Mouse (Mus musculus) heart, embryonic 12.5 days (tissue): ENCODE measurements around the gene Mertk. TPM values are rescaled to one million over a fixed set of nuclear protein-coding genes. Genes with fewer than 3 reads are reported as not detected.
A peak's percentile ranks its signal among the peaks of the same experiment; 100 is the strongest.
"Not testable (repeated sequence)": the region's sequence is repeated elsewhere in the genome, so short reads cannot be mapped to it uniquely, and the experiment has no call there.

Source experiments
- ATAC-seq: fragments of 200-750 bp; cut with Nextera tagmentation; 2 replicates; pipeline ENCODE4 v1.8.0; 2017; ENCODE audit warnings: moderate TSS enrichment, moderate library complexity; ENCODE audit not compliant: insufficient number of reproducible peaks, low FRiP score
- H3K27ac ChIP-seq: fragments of 300-500 bp; sonication (generic); 2 replicates; pipeline ENCODE4 v1.5.1; 2016; ENCODE audit warnings: mild to moderate bottlenecking, moderate library complexity; ENCODE audit not compliant: poor library complexity, severe bottlenecking
- H3K27me3 ChIP-seq: fragments of 300-500 bp; sonication (generic); replicated peaks from 2 replicates; pipeline ENCODE4 v1.6.1; 2016; ENCODE audit warnings: mild to moderate bottlenecking, moderate library complexity
- H3K36me3 ChIP-seq: fragments of 300-500 bp; sonication (generic); 2 replicates; pipeline ENCODE4 v1.6.1; 2016; ENCODE audit warnings: mild to moderate bottlenecking, moderate library complexity
- H3K4me1 ChIP-seq: fragments of 300-500 bp; sonication (generic); replicated peaks from 2 replicates; pipeline ENCODE4 v1.6.1; 2016; ENCODE audit warnings: mild to moderate bottlenecking
- H3K4me2 ChIP-seq: fragments of 300-500 bp; sonication (generic); 2 replicates; pipeline ENCODE4 v1.6.1; 2016; ENCODE audit warnings: mild to moderate bottlenecking, moderate library complexity
- H3K4me3 ChIP-seq: fragments of 300-500 bp; sonication (generic); 2 replicates; pipeline ENCODE4 v1.5.1; 2016; ENCODE audit warnings: mild to moderate bottlenecking
- H3K9ac ChIP-seq: fragments of 300-500 bp; sonication (generic); 2 replicates; pipeline ENCODE4 v1.6.1; 2016; ENCODE audit warnings: mild to moderate bottlenecking, moderate library complexity
- H3K9me3 ChIP-seq: fragments of 300-500 bp; sonication (generic); replicated peaks from 2 replicates; pipeline ENCODE4 v1.6.1; 2016; ENCODE audit warnings: mild to moderate bottlenecking, moderate library complexity
- WGBS: fragments of 180-500 bp; shearing (Covaris S2); methylation state at CpG from one replicate; pipeline ENCODE4 v1.1.7; 2016; 5-methylcytosine and 5-hydroxymethylcytosine counted together
- polyA plus RNA-seq: library from polyadenylated mRNA; unstranded; fragments of >200 nt; fragmentation: Nextera tagmentation; extraction: Ambion mirVana; gene quantifications from 2 replicates; pipeline ENCODE4 v1.2.1, GENCODE M21; 2016

Mertk gene
- polyA plus RNA-seq: 5.0 and 6.0 TPM in 2 replicates

DNA sequence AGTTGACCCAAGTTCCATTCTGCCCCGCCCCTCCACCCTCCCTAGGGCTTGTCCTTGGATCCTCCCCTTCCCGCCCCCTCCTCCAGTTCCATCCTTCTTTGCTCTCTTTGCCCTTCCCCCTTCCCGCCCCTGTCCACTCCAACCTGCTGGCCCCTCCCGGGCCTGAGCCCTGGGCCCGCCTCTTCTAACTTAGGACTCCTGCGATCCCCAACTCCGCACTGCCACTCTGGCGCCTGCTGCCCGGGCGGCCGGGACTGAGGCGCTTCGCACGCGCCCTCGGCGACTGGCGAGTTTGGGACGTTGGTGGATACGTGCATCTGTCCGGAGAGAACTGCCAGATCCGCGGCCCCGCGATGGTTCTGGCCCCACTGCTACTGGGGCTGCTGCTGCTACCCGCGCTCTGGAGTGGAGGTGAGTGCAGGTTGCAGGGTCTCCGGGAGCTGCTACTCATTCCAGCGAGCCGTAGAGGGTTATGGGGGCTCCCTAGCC lies at the start of gene Mertk:
Mertk (plus strand) TSS at position 264 of the 489 bp plus-strand sequence.
- WGBS: 1% methylated on average over 30 of the region's 30 CpGs
- Histone ChIP-seq H3K9me3 (no peaks in the 10 kb centered on the region), H3K36me3 (no peaks in the 10 kb centered on the region), H3K27ac (peak within 1 kb of the TSS; percentile 85), H3K9ac (peak within 1 kb of the TSS; percentile 79), H3K4me3 (peak within 1 kb of the TSS; percentile 66), H3K4me1 (peaks cover 9% of the 10 kb centered on the region), H3K27me3 (no peaks in the 10 kb centered on the region), H3K4me2 (peak within 1 kb of the TSS; percentile 78)
- peak; percentile 96 for ATAC-seq

DNA sequence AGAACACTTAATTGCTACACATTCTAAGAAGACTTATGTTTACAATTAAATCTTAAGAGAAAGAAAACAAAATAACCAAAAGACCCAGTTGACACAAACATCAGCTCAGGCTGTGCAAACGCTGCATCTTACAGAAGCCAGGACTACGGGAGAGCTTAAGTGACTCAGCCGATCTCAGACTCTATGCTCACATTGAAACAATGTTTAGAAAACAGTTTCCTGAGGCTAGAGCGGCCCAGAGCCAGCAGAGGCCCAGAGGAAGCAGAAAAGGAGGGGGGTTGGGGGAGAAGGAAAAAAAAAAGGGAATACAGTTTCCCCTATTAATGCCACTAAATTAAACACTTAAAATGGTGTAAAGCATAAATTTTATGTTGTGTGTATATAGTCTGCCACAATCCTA lies 18.1 kb upstream of the Mertk start:
- H3K9ac ChIP-seq: no peak overlapping the region
- H3K36me3 ChIP-seq: peaks cover 60% of the 10 kb centered on the region

DNA sequence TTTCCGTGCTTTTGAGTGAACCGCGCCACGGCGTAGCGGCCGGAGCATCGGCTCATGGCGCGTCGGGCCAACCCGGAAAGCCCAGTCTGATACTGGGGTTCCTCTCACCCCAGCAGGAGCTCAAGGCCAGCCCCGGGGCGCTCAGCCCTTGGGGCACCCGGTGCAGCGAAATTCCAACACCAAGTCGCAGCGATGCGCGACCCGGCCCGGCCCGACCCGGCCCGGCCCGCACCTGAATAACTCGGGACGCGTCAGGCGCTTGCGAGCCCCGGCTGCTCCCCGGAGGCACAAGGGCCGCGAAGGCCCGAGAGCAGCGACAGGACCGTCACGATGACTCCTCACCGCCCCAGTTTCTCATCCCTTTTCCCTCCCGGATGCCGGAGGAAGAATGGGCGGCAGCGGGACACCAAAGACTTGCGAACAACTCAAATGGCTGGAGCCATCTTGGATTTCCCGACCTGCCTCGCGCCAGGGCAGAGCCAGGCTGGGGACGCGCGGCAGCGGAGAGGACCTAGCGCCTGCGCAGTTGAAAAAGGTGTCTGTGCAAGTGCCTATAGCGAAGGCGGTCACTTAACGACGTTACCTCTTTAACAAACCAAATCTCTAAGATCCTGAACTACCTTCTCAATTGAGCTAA lies 11.7 kb upstream of the Mertk start, which contains the start of gene Anapc1:
Anapc1 (minus strand) TSS at position 471 of the 637 bp plus-strand sequence.
- H3K4me1 ChIP-seq: peaks cover 7% of the 10 kb centered on the region
- under 1% methylated on average over 58 of the region's 58 CpGs for WGBS
- H3K9me3 ChIP-seq: no peaks in the 10 kb centered on the region
- peak; percentile 92 for ATAC-seq
- H3K4me2 ChIP-seq: peak within 1 kb of the TSS; percentile 62
- no peaks in the 10 kb centered on the region for H3K27me3 ChIP-seq
- H3K27ac ChIP-seq: peak within 1 kb of the TSS; percentile 87
- peaks cover 22% of the 10 kb centered on the region for H3K36me3 ChIP-seq
- peak within 1 kb of the TSS; percentile 96 for H3K4me3 ChIP-seq
- H3K9ac ChIP-seq: peak within 1 kb of the TSS; percentile 99

More for the DNA sequence above, 18.1 kb upstream of the Mertk start:
- Histone ChIP-seq H3K9me3 (no peaks in the 10 kb centered on the region), H3K4me3 (no peak overlapping the region), H3K27me3 (no peaks in the 10 kb centered on the region), H3K27ac (no peak overlapping the region), H3K4me2 (no peak overlapping the region), H3K4me1 (peaks cover 17% of the 10 kb centered on the region)
- 61% methylated on average over 4 of the region's 4 CpGs for WGBS
- ATAC-seq: no peak

DNA sequence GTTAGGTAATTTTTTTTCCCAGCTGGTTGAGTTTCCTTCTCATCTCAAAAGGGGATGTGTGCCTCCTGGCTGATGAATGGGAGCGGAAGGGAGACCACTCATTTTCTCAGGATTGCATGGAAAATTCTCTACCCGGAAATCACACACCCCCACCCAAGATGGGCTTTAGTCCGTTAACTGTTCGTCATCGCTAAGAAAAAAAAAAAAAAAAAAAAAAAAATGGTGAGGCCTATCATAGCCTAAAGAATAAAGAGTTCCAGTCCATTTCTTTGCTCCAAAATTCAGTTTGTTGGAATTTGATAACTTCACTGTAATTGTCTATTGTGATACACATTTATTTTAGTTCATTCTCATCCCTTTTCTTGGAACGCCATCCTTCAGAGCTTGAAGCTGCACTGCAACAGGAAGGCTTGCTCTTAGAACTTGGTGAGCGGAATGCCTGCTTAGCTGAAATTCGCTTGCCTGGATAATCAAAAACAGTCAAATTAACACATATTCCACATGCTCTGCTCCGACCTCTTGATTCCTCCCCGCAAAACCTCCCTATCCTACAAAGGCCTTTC lies 11.1 kb upstream of the Mertk start:
- 47% methylated on average over 10 of the region's 10 CpGs for WGBS
- peak; percentile 68 for ATAC-seq
- peak overlapping the region; percentile 87 for H3K27ac ChIP-seq
- H3K9ac ChIP-seq: peak overlapping the region; percentile 99; the same call in 1 of the 2 replicates
- peaks cover 18% of the 10 kb centered on the region for H3K36me3 ChIP-seq
- peak overlapping the region; percentile 96 for H3K4me3 ChIP-seq
- no peaks in the 10 kb centered on the region for H3K9me3 ChIP-seq
- H3K4me1 ChIP-seq: peaks cover 7% of the 10 kb centered on the region
- peak overlapping the region; percentile 62 for H3K4me2 ChIP-seq
- no peaks in the 10 kb centered on the region for H3K27me3 ChIP-seq

DNA sequence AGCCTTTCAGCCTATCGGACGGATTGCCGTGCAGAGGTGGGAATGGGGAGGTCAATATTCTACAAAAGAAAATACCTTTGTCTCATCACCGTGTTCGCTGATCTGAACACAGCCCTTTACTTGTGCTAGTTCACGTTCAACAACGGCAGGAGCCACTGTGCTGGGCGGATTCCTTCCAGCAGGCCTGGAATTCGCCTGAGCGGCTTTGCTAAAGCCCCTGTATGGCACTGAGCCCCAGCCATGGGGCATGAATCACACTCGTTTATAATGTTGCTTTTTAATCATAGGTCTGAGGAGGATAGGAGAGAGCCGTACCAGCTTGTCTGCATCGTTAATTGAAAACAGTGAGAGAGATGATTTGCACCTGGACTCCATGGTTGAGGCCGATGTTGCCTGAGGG lies 6.4 kb upstream of the Mertk start:
- Histone ChIP-seq H3K4me3 (no peak overlapping the region), H3K27ac (no peak overlapping the region), H3K36me3 (no peaks in the 10 kb centered on the region), H3K9me3 (no peaks in the 10 kb centered on the region), H3K9ac (no peak overlapping the region), H3K27me3 (no peaks in the 10 kb centered on the region), H3K4me1 (peaks cover 4% of the 10 kb centered on the region), H3K4me2 (no peak overlapping the region)
- WGBS: 69% methylated on average over 14 of the region's 14 CpGs
- no peak for ATAC-seq

DNA sequence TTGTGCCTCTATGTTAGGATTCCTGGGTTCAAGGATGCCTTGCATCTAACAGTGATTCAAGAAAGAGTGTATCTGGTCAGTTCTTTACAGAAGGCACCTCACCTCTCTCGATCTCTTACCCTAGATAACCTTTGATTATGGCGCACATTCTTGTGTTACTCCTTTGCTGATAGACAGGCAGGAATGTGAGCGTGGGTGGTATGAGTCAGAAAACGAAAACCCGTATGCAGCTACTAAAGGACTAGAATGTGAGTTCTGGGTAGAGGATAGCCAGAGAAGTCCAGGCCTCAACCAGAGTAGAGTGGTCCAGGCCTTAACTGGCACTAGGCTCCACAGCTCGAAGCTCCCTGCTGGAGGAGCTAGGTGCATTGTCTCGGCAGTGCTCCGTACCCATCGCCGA lies 6.0 kb upstream of the Mertk start:
- Histone ChIP-seq H3K27ac (no peak overlapping the region), H3K27me3 (no peaks in the 10 kb centered on the region), H3K9ac (no peak overlapping the region), H3K4me2 (no peak overlapping the region), H3K36me3 (no peaks in the 10 kb centered on the region), H3K4me1 (peaks cover 6% of the 10 kb centered on the region), H3K9me3 (no peaks in the 10 kb centered on the region), H3K4me3 (no peak overlapping the region)
- ATAC-seq: no peak
- WGBS: 67% methylated on average over 10 of the region's 10 CpGs

DNA sequence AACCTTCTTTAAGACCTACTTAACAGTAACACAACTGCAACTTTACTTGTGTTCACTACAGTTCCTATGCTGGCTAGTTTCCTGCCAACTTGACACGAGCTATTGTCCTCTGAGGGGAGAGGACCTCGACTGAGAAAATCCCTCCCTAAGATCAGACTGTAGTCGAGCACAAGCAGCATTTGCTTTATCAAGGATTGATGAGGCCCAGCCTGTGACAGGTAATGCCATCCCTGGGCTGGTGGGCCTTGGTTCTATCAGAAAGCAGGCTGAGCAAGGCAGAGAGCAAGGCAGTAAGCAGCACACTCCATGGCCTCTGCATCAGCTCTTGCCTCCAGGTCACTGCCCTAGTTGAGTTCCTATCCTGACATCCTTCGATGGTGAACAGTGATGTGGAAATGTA lies 5.5 kb upstream of the Mertk start:
- no peaks in the 10 kb centered on the region for H3K9me3 ChIP-seq
- no peak overlapping the region for H3K27ac ChIP-seq
- WGBS: 60% methylated on average over 4 of the region's 4 CpGs
- H3K27me3 ChIP-seq: no peaks in the 10 kb centered on the region
- H3K4me1 ChIP-seq: peaks cover 9% of the 10 kb centered on the region
- no peak for ATAC-seq
- no peaks in the 10 kb centered on the region for H3K36me3 ChIP-seq
- H3K4me2 ChIP-seq: no peak overlapping the region
- no peak overlapping the region for H3K4me3 ChIP-seq
- no peak overlapping the region for H3K9ac ChIP-seq

DNA sequence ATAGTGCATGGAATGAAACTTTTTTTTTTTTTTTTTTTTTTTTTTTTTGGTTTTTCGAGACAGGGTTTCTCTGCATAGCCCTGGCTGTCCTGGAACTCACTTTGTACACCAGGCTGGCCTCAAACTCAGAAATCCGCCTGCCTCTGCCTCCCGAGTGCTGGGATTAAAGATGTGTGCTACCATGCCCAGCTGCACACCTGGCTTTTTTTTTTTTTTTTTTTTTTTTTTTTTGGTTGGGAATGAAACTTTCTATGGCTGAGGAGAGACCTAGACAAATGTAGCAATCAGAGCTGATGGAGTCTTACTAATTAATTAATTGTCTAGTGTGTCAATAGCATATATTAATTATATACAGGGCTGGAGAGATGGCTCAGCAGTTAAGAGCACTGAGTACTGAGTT lies 4.9 kb upstream of the Mertk start:
- H3K27ac ChIP-seq, H3K4me1 ChIP-seq, H3K4me3 ChIP-seq, H3K4me2 ChIP-seq, H3K9me3 ChIP-seq, H3K9ac ChIP-seq, H3K36me3 ChIP-seq, H3K27me3 ChIP-seq, ATAC-seq: not testable (repeated sequence)
- 85% methylated on average over 2 of the region's 3 CpGs for WGBS

DNA sequence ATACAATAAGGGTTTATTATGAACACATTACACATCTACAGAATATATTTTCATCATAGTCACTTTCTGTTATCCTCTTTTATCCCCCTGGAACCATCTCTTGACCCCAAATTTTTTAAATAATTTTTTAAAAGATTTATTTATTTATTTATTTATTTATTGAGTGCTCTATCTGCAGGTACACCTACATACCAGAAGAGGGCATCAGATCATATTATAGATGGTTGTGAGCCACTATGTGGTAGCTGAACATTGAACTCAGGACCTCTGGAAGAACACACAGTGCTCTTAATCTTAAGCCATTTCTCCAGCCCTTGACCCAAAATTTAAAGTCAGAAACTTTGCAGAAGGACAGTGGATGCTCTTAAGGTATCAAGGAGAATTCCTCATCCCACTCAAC lies 4.2 kb upstream of the Mertk start:
- H3K9me3 ChIP-seq: no peaks in the 10 kb centered on the region
- no peaks in the 10 kb centered on the region for H3K27me3 ChIP-seq
- no peak overlapping the region for H3K9ac ChIP-seq
- H3K27ac ChIP-seq: no peak overlapping the region
- H3K36me3 ChIP-seq: no peaks in the 10 kb centered on the region
- peaks cover 9% of the 10 kb centered on the region for H3K4me1 ChIP-seq
- no peak overlapping the region for H3K4me2 ChIP-seq
- no peak overlapping the region for H3K4me3 ChIP-seq
- ATAC-seq: no peak

DNA sequence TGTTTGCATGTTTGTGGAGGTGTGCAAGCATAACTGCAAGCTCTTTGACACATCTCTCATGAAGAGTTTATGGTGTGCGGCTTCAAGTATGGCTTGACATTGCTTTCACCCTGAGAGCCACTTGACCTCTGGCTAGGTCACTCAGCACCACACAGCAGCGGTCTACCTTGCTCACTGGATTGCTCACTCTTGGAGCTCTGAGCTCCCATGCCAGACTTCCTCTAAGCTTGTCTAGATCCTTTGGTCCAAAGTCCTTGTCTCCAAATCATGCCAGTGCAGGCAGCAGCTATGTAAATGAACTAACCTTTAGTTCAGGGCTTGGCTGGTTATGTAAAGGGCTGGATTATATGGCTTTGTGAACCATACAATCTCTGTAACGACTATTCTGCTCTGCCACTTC lies 2.3 kb upstream of the Mertk start:
- Histone ChIP-seq H3K4me3 (no peak overlapping the region), H3K9me3 (no peaks in the 10 kb centered on the region), H3K27ac (no peak overlapping the region), H3K9ac (no peak overlapping the region), H3K27me3 (no peaks in the 10 kb centered on the region), H3K4me1 (peaks cover 9% of the 10 kb centered on the region), H3K4me2 (no peak overlapping the region), H3K36me3 (no peaks in the 10 kb centered on the region)
- no peak for ATAC-seq
- WGBS: 61% methylated on average over 3 of the region's 3 CpGs

DNA sequence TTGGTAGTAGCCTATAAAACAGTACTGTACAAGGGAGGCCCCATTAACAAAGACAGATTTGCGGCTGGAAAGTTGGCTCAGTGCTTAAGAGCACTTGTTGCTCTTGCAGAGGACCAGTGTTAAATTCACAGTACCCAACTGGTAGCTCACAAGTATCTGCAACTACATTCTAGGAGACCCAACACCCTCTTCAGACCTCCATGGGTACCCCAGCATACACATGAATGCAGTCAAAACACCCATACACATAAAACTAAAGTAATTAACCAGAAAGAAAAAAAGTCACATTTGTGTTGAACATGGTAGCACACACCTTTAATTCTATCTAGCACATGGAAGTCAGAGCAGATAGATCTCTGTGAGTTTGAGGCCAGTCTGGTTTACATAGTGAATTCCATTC lies 1.7 kb upstream of the Mertk start:
- no peaks in the 10 kb centered on the region for H3K27me3 ChIP-seq
- no peaks in the 10 kb centered on the region for H3K9me3 ChIP-seq
- no peak overlapping the region for H3K4me2 ChIP-seq
- H3K36me3 ChIP-seq: no peaks in the 10 kb centered on the region
- no peak overlapping the region for H3K27ac ChIP-seq
- WGBS: 86% methylated on average over 1 of the region's 1 CpGs
- ATAC-seq: no peak
- H3K4me3 ChIP-seq: no peak overlapping the region
- peaks cover 9% of the 10 kb centered on the region for H3K4me1 ChIP-seq
- no peak overlapping the region for H3K9ac ChIP-seq
